Mouse (Mus musculus) thymus, adult 2 months (tissue): ENCODE results near the gene Ap4e1.

Source experiments
- CTCF ChIP-seq: fragments of 200-500 bp; IDR thresholded peaks from 2 replicates; pipeline ENCODE4 v1.5.1; 2012; ENCODE audit warnings: mild to moderate bottlenecking, control low read depth, low read length, moderate library complexity, borderline replicate concordance; ENCODE audit not compliant: control insufficient read depth, poor library complexity, insufficient read depth; ENCODE audit errors: extremely low read depth
- POLR2A ChIP-seq: fragments of 200-500 bp; IDR thresholded peaks from 2 replicates; pipeline ENCODE4 v1.6.1; 2012; ENCODE audit warnings: mild to moderate bottlenecking, low read length, control low read depth, moderate library complexity; ENCODE audit not compliant: control insufficient read depth, poor library complexity, insufficient read depth; ENCODE audit errors: extremely low read depth

GRCm38 (mm10) chr2:126996737-126997136 is 11.8 kb upstream of the Ap4e1 start:
- TF ChIP-seq POLR2A (no peak), CTCF (no peak)
